Mouse (Mus musculus): ENCODE measurements around the gene Cldn13.

The Cldn13 gene

DNA sequence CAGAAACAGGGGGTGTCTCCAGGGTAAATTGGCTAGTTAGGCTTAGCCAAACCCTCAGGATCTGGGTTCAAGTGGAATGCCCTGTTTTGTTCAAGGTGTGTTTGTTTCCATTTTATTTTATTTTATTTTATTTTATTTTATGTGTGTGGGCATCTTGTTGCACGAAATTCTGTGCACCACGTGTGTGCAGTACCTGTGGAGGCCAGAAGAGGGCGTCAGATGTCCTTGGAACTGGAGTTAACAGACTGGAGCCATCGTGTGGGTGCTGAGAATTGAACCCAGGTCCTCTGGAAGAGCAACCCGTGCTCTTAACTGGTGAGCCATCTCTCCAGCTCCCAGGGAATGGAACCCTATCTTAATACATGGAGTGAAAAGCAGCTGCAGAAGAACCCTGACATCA lies 22.6 kb downstream of the Cldn13 start:
- no peak for DNase-seq (ENCODE audit: low spot score in 2 of 2)

DNA sequence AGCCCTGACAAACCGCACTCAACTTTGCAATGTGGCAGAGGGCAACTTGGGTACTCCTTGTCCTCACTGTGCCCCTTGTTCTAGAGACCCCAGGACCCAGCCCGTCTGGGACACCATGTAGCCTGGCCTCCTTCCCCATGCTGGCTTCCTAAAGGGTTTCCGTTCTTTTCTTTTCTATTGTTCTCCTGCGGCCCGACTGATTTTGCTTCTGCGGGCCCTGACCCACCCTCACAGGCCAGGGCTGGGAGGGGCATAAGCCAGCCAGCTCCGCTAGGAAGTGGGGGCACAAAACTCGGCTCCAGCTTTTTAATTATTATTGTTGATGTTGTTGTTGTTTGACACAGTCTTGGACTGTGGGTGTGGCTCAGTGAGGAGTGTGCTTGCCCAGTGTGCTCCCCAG lies 23.8 kb downstream of the Cldn13 start:
- no peak for DNase-seq (ENCODE audit: low spot score in 2 of 2)

DNA sequence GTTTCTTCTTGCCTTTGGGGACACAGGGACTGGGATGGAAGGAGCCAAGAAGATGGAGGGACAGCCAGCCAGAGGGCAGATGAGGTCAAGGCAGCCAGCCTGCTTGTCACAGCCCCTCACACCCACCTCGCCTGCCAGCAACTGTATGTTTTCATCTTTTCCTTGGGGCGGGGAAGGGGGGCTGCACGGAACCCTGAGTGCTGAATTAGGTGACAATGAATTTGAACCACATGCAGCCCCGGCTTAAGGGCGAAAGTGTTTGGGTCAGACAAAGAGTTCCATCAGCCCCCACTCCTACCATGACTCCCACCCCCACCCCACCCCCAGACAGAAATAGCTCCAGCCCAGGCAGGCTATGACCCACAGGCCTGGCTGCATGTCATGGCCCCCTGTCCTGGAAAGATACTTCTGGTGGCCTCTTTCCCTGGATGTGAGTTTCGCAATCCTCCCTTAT lies 24.7 kb downstream of the Cldn13 start:
- DNase-seq (ENCODE audit: low spot score in 2 of 2) = no peak

DNA sequence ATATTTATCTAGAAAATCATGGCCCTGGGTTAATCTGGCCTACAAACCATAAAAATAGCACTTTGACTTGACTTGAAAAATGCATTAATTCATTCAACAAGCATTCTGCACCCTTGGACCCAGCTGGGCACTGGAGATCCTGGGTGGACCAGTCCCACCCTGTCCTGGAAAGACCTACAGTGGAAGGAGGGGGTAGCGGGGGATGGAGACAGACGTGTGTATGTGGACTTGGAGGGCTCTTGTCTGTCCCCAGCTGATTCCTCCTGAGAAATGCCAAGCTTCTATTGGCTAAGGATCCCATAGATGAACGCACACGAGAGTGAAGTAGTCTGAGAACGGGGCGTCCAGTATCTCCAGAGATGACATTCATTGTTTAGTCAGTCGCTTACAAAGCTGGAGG lies 26.8 kb downstream of the Cldn13 start:
- DNase-seq (ENCODE audit: low spot score in 2 of 2) = no peak

DNA sequence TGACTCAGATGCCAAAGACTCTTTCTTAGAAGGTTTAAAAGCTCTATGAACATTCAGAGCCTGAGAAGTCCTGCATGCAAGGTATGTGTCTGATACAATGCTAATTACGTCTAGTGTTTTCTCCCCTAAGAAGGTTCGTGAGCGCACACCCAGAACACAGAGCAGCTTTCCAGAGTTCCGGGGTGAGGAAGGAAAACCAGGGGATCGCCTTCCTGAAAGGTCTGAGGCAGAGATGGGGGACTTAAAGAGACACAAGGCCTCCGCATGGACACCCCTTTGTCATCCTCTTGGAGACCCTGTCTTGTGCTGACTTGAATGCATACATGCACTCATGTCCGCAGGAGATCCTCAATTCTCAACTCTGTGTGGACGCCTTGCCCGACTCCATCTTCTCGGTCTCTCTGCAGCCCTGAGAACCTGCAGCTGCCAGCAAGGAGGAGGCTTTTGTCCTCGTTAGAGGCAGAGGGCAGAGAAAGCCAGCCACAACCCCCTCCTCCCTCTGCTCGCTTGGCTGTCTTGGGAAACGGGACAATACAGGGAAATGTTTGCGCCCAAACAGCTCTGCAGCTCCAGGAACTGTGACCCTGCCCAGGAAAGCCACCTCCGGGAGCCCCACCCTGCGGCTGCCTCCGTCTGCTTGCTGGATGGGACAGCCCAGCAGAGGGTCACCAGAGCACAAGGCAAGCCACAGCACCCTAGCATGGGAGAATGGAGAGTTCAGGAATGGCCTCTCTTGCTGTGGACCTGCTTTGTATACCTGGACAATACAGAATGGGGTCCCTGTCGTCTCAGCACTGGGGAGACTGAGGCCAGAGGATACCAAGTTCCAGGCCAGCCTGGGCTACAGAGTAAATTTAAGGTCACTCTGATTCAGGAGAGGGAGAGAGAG lies 27.6 kb downstream of the Cldn13 start:
- DNase-seq (ENCODE audit: low spot score in 2 of 2) = no peak

DNA sequence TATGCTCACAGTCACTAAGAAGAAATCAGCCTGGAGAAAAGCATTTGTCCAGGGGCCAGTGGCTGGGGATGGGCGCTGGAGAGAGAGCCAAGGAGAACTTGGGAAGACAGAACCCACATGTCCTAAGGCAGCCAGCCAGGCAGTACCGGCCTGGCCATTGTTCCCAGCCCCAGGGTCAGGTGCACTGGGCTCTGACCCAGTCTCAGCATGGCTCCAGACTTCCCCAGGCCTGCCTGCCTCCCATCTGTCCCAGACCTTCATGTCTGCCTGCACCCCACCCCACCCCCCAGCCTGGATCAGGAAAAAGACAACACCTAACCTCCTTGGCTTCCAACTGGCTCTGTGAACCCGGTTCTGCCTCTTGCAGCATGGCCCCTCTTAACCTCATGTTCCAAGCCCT lies 32.2 kb downstream of the Cldn13 start:
- no peak for DNase-seq (ENCODE audit: low spot score in 2 of 2)

DNA sequence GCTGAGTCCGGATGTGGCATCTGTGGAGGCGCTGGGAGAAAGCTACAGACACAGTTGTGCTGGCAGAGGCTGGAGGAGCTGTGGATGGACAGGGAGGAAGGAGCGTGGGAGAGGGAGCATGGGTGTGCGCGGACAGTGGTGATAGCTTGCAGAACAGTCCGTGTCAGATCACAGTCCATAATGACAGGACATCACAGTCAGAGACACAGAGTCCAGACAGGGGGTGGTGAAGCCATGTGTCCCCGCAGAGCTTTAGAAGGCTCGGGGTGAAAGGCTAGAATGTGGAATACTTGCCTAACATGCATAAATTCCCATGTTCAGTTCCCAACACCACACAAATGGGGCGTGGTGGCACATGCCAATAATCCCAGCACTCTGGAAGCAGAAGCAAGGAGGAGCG lies 38.5 kb downstream of the Cldn13 start:
- no peak for DNase-seq (ENCODE audit: low spot score in 2 of 2)

DNA sequence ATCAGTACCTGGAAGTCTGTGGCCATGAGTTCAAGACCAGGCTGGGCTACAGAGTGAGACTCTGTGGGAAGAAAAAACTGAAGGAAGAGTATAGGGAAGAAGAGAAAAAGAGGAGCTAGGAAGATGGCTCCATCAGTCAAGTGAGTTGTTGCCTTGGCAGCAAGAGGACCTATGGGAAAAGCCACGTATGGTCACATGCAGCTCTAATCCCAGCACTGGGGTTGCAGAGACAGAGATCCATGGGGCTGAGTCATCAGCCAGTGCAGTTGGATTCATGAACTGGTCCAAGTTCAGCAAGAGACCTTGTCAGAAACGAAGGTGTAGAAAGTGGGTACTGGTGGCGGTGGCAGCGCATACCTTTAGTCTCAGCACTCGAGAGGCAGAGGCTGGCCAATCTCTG lies 40.1 kb downstream of the Cldn13 start:
- no peak for DNase-seq (ENCODE audit: low spot score in 2 of 2)

DNA sequence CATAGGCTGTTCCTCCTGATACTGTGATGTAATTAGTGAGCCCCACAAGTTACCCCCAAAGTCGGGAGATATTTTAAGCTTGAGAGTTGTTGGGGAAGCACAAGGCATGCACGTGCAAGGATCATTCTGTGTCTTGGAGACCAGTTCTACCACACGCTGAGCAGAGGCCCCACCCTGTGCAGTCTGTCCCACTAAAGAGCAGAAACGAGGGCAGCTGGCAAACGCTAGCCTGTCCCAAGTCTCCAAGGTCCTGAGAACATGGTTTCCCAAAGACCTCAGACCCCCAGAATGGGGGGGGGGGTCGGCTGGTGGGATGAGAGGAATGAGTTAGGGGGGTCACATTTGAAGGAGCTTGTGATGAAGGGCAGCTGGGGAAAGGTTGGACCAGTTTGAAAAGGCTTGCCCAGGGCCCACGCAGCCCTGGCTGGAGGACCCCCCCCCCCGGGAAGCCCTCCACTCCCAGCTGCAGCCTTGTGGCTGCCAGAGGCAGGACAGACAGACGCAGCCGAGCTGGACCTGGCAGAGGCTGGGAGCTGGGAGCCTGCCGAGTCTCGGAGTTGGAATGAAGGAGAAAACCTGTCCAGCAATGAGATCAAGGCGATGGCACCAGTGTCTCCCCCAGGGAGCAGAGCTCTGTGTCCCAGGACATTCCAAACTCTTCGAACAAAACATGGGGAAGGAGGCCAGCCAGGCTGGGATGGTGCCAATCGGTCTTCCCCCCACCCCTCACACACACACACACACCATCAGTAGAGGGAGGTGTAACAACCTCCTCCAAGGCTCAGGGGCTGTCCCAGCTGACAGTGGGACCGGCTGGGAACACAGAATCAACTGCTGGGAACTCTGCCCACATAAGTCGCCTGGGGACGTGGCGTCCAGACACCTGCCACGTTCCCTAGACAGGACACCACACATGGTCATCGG lies 41.1 kb downstream of the Cldn13 start:
- no peak for DNase-seq (ENCODE audit: low spot score in 2 of 2)

DNA sequence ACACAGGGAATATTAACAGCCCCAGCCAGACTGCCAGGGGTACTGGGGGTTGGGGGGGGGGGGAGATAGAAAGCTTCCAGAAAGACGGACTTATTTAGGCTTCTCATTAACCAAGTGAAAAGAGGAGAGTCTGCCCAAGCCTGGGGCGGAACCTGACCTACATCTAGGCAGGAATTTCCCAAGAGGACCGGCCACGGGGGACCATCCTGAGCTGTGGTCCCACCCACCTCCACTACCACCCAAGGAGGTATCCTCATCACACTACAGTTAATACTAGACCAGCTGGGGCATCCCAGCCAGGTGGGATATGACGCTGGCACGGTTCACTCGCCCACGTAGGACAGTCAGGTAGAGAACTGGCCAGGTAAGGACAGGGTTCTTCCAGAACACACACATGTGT lies 42.3 kb downstream of the Cldn13 start:
- no peak for DNase-seq (ENCODE audit: low spot score in 2 of 2)

DNA sequence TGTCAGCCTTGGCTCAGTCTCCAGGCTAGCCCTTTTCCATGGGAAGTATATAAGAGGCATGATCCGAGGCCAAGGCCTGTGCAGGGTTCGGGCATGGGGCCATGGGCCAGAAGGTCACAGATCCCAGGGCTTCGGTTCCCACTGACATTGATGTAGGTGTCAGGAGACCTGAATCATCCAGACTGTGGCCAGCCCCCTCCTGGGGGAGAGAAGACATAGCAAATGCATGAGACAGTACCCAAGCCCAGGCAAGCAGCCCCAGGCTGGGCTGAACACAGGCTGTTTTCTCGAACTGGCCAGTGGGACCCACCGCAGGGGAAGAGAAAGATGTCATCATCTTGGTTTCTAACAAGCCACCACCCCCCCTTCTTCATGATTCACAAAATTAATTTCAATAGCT lies 42.7 kb downstream of the Cldn13 start:
- DNase-seq (ENCODE audit: low spot score in 2 of 2) = no peak

DNA sequence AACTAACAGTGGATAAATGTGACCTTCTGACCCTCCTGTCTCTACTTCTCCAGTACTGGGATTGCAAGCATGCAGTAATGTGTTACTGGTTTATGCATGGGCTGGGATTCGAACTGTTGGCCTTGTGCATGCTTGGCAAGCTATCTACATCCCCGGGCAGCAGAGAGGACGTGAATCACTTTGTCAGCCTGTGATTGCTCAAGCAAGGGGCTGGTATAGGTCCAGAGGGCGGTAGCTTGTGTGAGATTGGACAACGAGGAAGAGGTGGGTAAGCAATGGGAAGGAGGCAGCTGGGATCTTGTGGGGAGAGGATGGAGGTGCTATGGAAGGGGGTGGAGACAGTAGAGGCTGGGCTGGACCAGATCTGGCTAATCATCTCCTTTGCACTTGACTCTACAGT lies 46.8 kb downstream of the Cldn13 start:
- no peak for DNase-seq (ENCODE audit: low spot score in 2 of 2)

DNA sequence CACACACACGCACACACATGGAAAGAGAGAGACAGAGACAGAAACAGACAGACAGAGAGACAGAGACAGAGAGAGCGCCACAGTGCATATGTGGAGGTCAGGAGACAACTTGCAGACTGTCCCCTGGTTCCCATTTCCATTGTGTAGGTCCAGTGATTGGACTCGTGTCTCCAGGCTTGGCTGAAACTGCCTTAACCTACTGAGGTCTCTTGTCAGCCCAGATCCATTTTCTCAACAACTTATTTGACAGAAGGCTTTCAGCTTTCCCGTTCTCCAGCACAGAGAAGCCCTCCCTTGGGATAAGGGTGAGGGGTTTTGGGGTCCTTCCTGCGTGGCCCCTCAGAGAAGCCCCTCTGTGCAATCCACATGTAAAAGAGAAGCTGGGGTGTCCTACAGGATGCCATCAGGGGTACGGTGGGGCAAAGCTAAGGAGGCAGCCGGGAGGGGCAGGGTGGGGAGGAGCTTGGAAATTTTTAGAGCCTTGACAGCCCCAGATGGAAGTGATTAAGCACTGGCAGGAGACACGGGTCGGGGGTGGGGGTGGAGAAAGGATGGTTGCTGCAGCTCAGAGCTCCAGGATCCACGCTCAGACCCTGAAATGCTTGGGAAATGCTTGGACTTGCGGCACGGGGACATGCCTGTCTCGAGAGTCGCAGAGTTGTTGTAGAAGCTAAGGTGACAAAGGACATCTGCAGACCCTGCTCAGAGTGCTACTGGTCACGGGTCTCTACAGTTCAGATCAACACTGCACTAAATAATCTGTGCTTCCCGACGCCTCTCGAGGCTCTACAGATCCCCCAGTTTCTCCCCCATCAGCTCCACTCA lies 47.8 kb downstream of the Cldn13 start:
- DNase-seq (ENCODE audit: low spot score in 2 of 2) = no peak

DNA sequence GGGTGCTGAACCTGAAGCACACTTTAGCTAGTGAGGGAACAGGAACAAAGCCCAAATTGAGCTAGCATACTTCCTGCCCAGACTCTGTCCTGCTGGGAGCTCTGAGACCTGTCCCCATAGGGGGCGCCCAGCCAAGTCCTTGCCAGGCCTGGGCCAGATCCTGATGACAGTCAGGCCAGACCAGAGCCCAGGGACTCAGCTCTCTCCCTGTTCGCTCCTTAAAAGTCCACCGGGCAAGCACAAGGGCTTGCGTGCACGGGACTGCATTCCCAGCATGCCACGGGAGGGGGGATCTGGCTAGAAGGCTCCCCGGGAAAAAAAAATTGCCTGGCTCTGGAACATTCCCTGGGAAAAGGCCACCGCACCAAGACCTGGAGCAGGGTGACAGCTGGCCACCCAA lies 50.2 kb downstream of the Cldn13 start:
- DNase-seq (ENCODE audit: low spot score in 2 of 2) = no peak
